ENCODE assay signal across 12 mouse cellular contexts in the genomic region with DNA sequence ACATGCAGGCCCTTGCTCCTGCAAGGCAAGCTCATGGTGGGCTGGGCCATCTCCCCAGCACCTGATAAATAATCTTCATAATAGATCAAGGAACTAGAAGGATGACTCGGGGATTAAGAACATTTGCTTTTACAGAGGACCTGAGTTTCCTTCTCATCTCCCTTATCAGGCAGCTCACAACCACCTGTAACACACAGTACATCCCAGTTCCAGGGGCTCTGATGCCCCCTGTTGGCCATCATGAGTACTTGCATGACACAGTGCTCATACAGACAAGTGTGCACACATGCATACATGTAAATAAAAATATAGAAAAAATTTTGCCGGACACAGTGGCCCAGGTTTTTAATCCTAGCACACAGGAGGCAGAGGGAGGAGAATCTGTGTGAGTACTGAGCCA. TPM values are rescaled to one million over a fixed set of nuclear protein-coding genes. Genes with fewer than 3 reads are reported as not detected.
DNase-seq lines count a peak whose midpoint lies in the region; ATAC-seq and TF ChIP-seq lines count a peak whose summit lies in the region.
"Had no signal": no experiment of that assay in that cellular context is flagged by ENCODE, and none has a peak within 500 bp of the region (broad histone marks: within the 10 kb centered on the region; RNA-seq: fewer than 3 reads in every experiment).

No protein-coding gene starts in this region.

- no peaks in the 10 kb centered on the region; the same call in 1 of the 2 replicates for H3K4me1 ChIP-seq in forebrain, embryonic 11.5 days (replicated peaks; ENCODE audit: control insufficient read depth, insufficient read depth, low read length)
- H3K4me1 ChIP-seq in forebrain, embryonic 13.5 days, result no peaks in the 10 kb centered on the region
- H3K4me1 ChIP-seq in spleen, adult 2 months (ENCODE audit: control insufficient read depth, insufficient read depth, insufficient read length), result no peaks in the 10 kb centered on the region
- H3K4me1 ChIP-seq in limb, embryonic 10.5 days, result no peaks in the 10 kb centered on the region
- H3K4me1 ChIP-seq: forebrain, embryonic 12.5 days had no signal

- no peak for ATAC-seq in forebrain, embryonic 11.5 days (replicated peaks; ENCODE audit: low FRiP score)
- no peak for ATAC-seq in forebrain, embryonic 13.5 days

- no peaks in the 10 kb centered on the region for H3K27me3 ChIP-seq in forebrain, embryonic 11.5 days (ENCODE audit: control insufficient read depth, insufficient read depth, low read length)
- H3K27me3 ChIP-seq in forebrain, embryonic 13.5 days, result no peaks in the 10 kb centered on the region
- H3K27me3 ChIP-seq in spleen, adult 2 months (ENCODE audit: control insufficient read depth, insufficient read depth, low read length), result no peaks in the 10 kb centered on the region
- H3K27me3 ChIP-seq in limb, embryonic 10.5 days (ENCODE audit: low read depth, poor library complexity, severe bottlenecking), result no peaks in the 10 kb centered on the region
- H3K27me3 ChIP-seq: forebrain, embryonic 12.5 days had no signal

- no peak for TF ChIP-seq POLR2A in spleen, adult 2 months (IDR thresholded peaks at IDR 0.05; ENCODE audit: low read depth, low read length)

- H3K27ac ChIP-seq in forebrain, embryonic 11.5 days (ENCODE audit: low read depth, low read length), result no peak overlapping the region
- H3K27ac ChIP-seq in forebrain, embryonic 13.5 days, result no peak overlapping the region
- H3K27ac ChIP-seq in spleen, adult 2 months (ENCODE audit: insufficient read depth, low read length), result no peak overlapping the region
- H3K27ac ChIP-seq in limb, embryonic 10.5 days, result no peak overlapping the region
- H3K27ac ChIP-seq: forebrain, embryonic 12.5 days had no signal

- peaks cover 2% of the 10 kb centered on the region; the same call in 1 of the 2 replicates for H3K9me3 ChIP-seq in forebrain, embryonic 11.5 days (ENCODE audit: control insufficient read depth, low read length)
- H3K9me3 ChIP-seq in forebrain, embryonic 13.5 days (replicated peaks), result 0 out of 2 replicates have a peak, but pooled peaks cover 3% of the 10 kb centered on the region
- no peaks in the 10 kb centered on the region for H3K9me3 ChIP-seq in limb, embryonic 10.5 days (replicated peaks)

- WGBS in forebrain, embryonic 11.5 days, result 84% methylated on average over 2 of the region's 2 CpGs
- whole genome bisulfite sequencing in forebrain, embryonic 13.5 days, result 85% methylated on average over 2 of the region's 2 CpGs
- 75% methylated on average over 2 of the region's 2 CpGs for WGBS in spleen, adult 2 months
- WGBS in limb, embryonic 10.5 days, result 92% methylated on average over 2 of the region's 2 CpGs

- H3K9ac ChIP-seq in forebrain, embryonic 11.5 days (ENCODE audit: low read length), result no peak overlapping the region
- H3K9ac ChIP-seq in forebrain, embryonic 13.5 days, result no peak overlapping the region
- H3K9ac ChIP-seq: forebrain, embryonic 12.5 days had no signal

- peak; percentile 38 for DNase-seq in forebrain, embryonic 11.5 days (ENCODE audit: low spot score)
- no peak for DNase-seq in spleen, adult 2 months (ENCODE audit: low read depth in 1 of 2, low spot score in 2 of 2)
- DNase-seq in spleen, adult 12 weeks (ENCODE audit: low spot score), result no peak
- peak; percentile 27 for DNase-seq in limb, embryonic 10.5 days (ENCODE audit: low spot score)
- peak; percentile 62 for DNase-seq in thymus, postnatal 4 days
- no peak for DNase-seq in adipocyte (ENCODE audit: low spot score)
- DNase-seq in urinary bladder, postnatal 25 days (ENCODE audit: low spot score), result no peak
- DNase-seq: cerebellum, adult 11-12 months; heart, postnatal 10 days; lung, postnatal 10 days had no signal

- TF ChIP-seq CTCF in spleen, adult 2 months (IDR thresholded peaks at IDR 0.05; ENCODE audit: extremely low read depth, insufficient read depth, insufficient read length, insufficient replicate concordance), result peak; percentile 31; the same call in 1 of the 2 replicates

- H3K36me3 ChIP-seq in forebrain, embryonic 11.5 days (ENCODE audit: control insufficient read depth, insufficient read depth, low read length), result no peaks in the 10 kb centered on the region
- H3K36me3 ChIP-seq in forebrain, embryonic 13.5 days (ENCODE audit: poor library complexity, severe bottlenecking), result no peaks in the 10 kb centered on the region
- H3K36me3 ChIP-seq in spleen, adult 2 months (ENCODE audit: control insufficient read depth, insufficient read depth, low read length), result no peaks in the 10 kb centered on the region
- no peaks in the 10 kb centered on the region for H3K36me3 ChIP-seq in limb, embryonic 10.5 days
- H3K36me3 ChIP-seq: forebrain, embryonic 12.5 days had no signal

- no peak overlapping the region for H3K4me3 ChIP-seq in forebrain, embryonic 11.5 days (ENCODE audit: low read depth, low read length)
- no peak overlapping the region for H3K4me3 ChIP-seq in forebrain, embryonic 13.5 days
- no peak overlapping the region for H3K4me3 ChIP-seq in spleen, adult 2 months (ENCODE audit: extremely low read depth, insufficient read depth, insufficient read length)
- no peak overlapping the region for H3K4me3 ChIP-seq in limb, embryonic 10.5 days
- H3K4me3 ChIP-seq: forebrain, embryonic 12.5 days had no signal

- H3K4me2 ChIP-seq in forebrain, embryonic 11.5 days (ENCODE audit: low read depth, low read length, severe bottlenecking), result no peak overlapping the region
- H3K4me2 ChIP-seq in forebrain, embryonic 13.5 days, result no peak overlapping the region
- H3K4me2 ChIP-seq: forebrain, embryonic 12.5 days had no signal

RNA-seq across cellular contexts. Expression of a gene that starts 17.4 kb away (rescaled TPM):
- polyA plus RNA-seq in forebrain, embryonic 11.5 days (2014; fragmentation: Nextera tagmentation; extraction: Ambion mirVana), result 99.8 and 103 TPM in 2 replicates
- 72.9 and 80.2 TPM in 2 replicates for polyA plus RNA-seq in forebrain, embryonic 13.5 days (2015; fragmentation: Nextera tagmentation; extraction: Ambion mirVana)
- polyA plus RNA-seq in spleen, adult 2 months (2012; rRNA removed), result 9.2 and 12.1 TPM in 2 replicates
- polyA plus RNA-seq in limb, embryonic 10.5 days (2016; fragmentation: Nextera tagmentation; extraction: Ambion mirVana), result 131 and 153 TPM in 2 replicates

Comparison
In these comparisons a context has a peak if more than half of its experiments do, and no peak if none do; other contexts are left out.
1. DNase-seq: peak in forebrain, embryonic 11.5 days (single experiment), limb, embryonic 10.5 days (single experiment) and thymus, postnatal 4 days (single experiment); none in spleen, adult 2 months (0 of 2), spleen, adult 12 weeks (single experiment), adipocyte (single experiment) and urinary bladder, postnatal 25 days (single experiment).